Mouse (Mus musculus): ENCODE data around the gene Zfyve19. TPM values are rescaled to one million over a fixed set of nuclear protein-coding genes. Genes with fewer than 3 reads are reported as not detected.

The Zfyve19 gene
- 59.3 and 64.9 TPM in 2 replicates for polyA plus RNA-seq (2015; fragmentation: Nextera tagmentation; extraction: Ambion mirVana)

GRCm38 (mm10) chr2:119208344-119209175 is at the start of gene Zfyve19, which contains the start of gene Dnajc17:
TSS of gene Zfyve19 (plus strand) at chr2:119208617.
TSS of gene Dnajc17 (minus strand) at chr2:119208795.
- peak within 1 kb of the TSS; percentile 83 for H3K9ac ChIP-seq
- peak within 1 kb of the TSS; percentile 92 for H3K27ac ChIP-seq
- peak within 1 kb of the TSS; percentile 77 for H3K4me3 ChIP-seq (replicated peaks)
- peak; percentile 98 for ATAC-seq
- H3K27me3 ChIP-seq (replicated peaks): no peaks in the 10 kb centered on the region
- peaks cover 12% of the 10 kb centered on the region; the same call in 1 of the 2 replicates for H3K4me1 ChIP-seq (replicated peaks)
- peak within 1 kb of the TSS; percentile 68 for H3K4me2 ChIP-seq (replicated peaks)
- under 1% methylated on average over 51 of the region's 51 CpGs for WGBS
- H3K36me3 ChIP-seq: peaks cover 15% of the 10 kb centered on the region
- no peaks in the 10 kb centered on the region for H3K9me3 ChIP-seq

GRCm38 (mm10) chr2:119161247-119161646 is 47.2 kb upstream of the Zfyve19 start:
- WGBS: 43% methylated on average over 2 of the region's 2 CpGs
- no peak overlapping the region for H3K4me2 ChIP-seq (replicated peaks)
- H3K36me3 ChIP-seq: no peaks in the 10 kb centered on the region
- H3K4me3 ChIP-seq (replicated peaks): no peak overlapping the region
- 0 out of 2 replicates have a peak, but pooled peaks cover 5% of the 10 kb centered on the region for H3K27me3 ChIP-seq (replicated peaks)
- H3K27ac ChIP-seq: no peak overlapping the region
- no peaks in the 10 kb centered on the region for H3K9me3 ChIP-seq
- no peak overlapping the region for H3K9ac ChIP-seq
- no peaks in the 10 kb centered on the region for H3K4me1 ChIP-seq (replicated peaks)
- no peak for ATAC-seq

GRCm38 (mm10) chr2:119163135-119163534 is 45.3 kb upstream of the Zfyve19 start:
- 50% methylated on average over 3 of the region's 3 CpGs for WGBS
- H3K9me3 ChIP-seq: no peaks in the 10 kb centered on the region
- no peak overlapping the region for H3K9ac ChIP-seq

GRCm38 (mm10) chr2:119163999-119164398 is 44.4 kb upstream of the Zfyve19 start:
- 85% methylated on average over 4 of the region's 4 CpGs for WGBS
- Histone ChIP-seq H3K9me3 (no peaks in the 10 kb centered on the region), H3K4me1 (replicated peaks) (peaks cover 11% of the 10 kb centered on the region), H3K27ac (no peak overlapping the region), H3K36me3 (no peaks in the 10 kb centered on the region), H3K4me3 (replicated peaks) (no peak overlapping the region), H3K27me3 (replicated peaks) (peaks cover 9% of the 10 kb centered on the region; the same call in 1 of the 2 replicates), H3K4me2 (replicated peaks) (no peak overlapping the region), H3K9ac (no peak overlapping the region; the same call in 1 of the 2 replicates)
- ATAC-seq: no peak

More at GRCm38 (mm10) chr2:119163135-119163534, 45.3 kb upstream of the Zfyve19 start:
- no peak for ATAC-seq
- Histone ChIP-seq H3K27ac (no peak overlapping the region), H3K36me3 (no peaks in the 10 kb centered on the region), H3K4me1 (replicated peaks) (peaks cover 10% of the 10 kb centered on the region), H3K4me2 (replicated peaks) (no peak overlapping the region), H3K4me3 (replicated peaks) (no peak overlapping the region), H3K27me3 (replicated peaks) (peaks cover 9% of the 10 kb centered on the region; the same call in 1 of the 2 replicates)

- no peak overlapping the region for H3K27ac ChIP-seq
- no peak overlapping the region for H3K4me2 ChIP-seq (replicated peaks)
- ATAC-seq: no peak
- no peak overlapping the region for H3K4me3 ChIP-seq (replicated peaks)
- no peak overlapping the region for H3K9ac ChIP-seq
- no peaks in the 10 kb centered on the region for H3K36me3 ChIP-seq
- H3K4me1 ChIP-seq (replicated peaks): peaks cover 11% of the 10 kb centered on the region
- H3K27me3 ChIP-seq (replicated peaks): peaks cover 9% of the 10 kb centered on the region; the same call in 1 of the 2 replicates
- H3K9me3 ChIP-seq: no peaks in the 10 kb centered on the region
These were observed 43.0 kb upstream of the Zfyve19 start for GRCm38 (mm10) chr2:119165401-119165800.

- Histone ChIP-seq H3K9ac (peak within 1 kb of the TSS; percentile 48), H3K4me3 (replicated peaks) (peak within 1 kb of the TSS; percentile 50), H3K9me3 (no peaks in the 10 kb centered on the region), H3K4me1 (replicated peaks) (peaks cover 11% of the 10 kb centered on the region), H3K27ac (peak within 1 kb of the TSS; percentile 82), H3K27me3 (replicated peaks) (peaks cover 9% of the 10 kb centered on the region; the same call in 1 of the 2 replicates), H3K4me2 (replicated peaks) (peak within 1 kb of the TSS; percentile 99), H3K36me3 (no peaks in the 10 kb centered on the region)
- peak; percentile 91 for ATAC-seq
- WGBS: under 1% methylated on average over 60 of the region's 60 CpGs
These were observed 41.2 kb upstream of the Zfyve19 start, which contains the start of gene Gchfr for GRCm38 (mm10) chr2:119166901-119167865. TSS of gene Gchfr (plus strand) at chr2:119167773.

GRCm38 (mm10) chr2:119167866-119168256 is 40.6 kb upstream of the Zfyve19 start:
- Histone ChIP-seq H3K27me3 (replicated peaks) (peaks cover 9% of the 10 kb centered on the region; the same call in 1 of the 2 replicates), H3K4me1 (replicated peaks) (peaks cover 17% of the 10 kb centered on the region), H3K4me2 (replicated peaks) (peak overlapping the region; percentile 99), H3K9ac (peak overlapping the region; percentile 48), H3K4me3 (replicated peaks) (peak overlapping the region; percentile 50), H3K9me3 (no peaks in the 10 kb centered on the region), H3K27ac (peak overlapping the region; percentile 82), H3K36me3 (no peaks in the 10 kb centered on the region)
- ATAC-seq: peak; percentile 19
- WGBS: 3% methylated on average over 26 of the region's 26 CpGs

- H3K9me3 ChIP-seq: no peaks in the 10 kb centered on the region
- no peak overlapping the region for H3K9ac ChIP-seq
- no peak overlapping the region for H3K4me2 ChIP-seq (replicated peaks)
- 88% methylated on average over 2 of the region's 2 CpGs for WGBS
- H3K4me3 ChIP-seq (replicated peaks): no peak overlapping the region
- no peaks in the 10 kb centered on the region for H3K36me3 ChIP-seq
- H3K4me1 ChIP-seq (replicated peaks): peaks cover 32% of the 10 kb centered on the region
- no peak overlapping the region for H3K27ac ChIP-seq
- H3K27me3 ChIP-seq (replicated peaks): peaks cover 9% of the 10 kb centered on the region; the same call in 1 of the 2 replicates
- ATAC-seq: no peak
These were observed 38.1 kb upstream of the Zfyve19 start for GRCm38 (mm10) chr2:119170282-119170681.

GRCm38 (mm10) chr2:119171574-119171973 is 36.8 kb upstream of the Zfyve19 start:
- Histone ChIP-seq H3K9me3 (no peaks in the 10 kb centered on the region), H3K9ac (no peak overlapping the region), H3K4me2 (replicated peaks) (no peak overlapping the region), H3K4me1 (replicated peaks) (peaks cover 32% of the 10 kb centered on the region), H3K27ac (no peak overlapping the region), H3K4me3 (replicated peaks) (no peak overlapping the region), H3K27me3 (replicated peaks) (peaks cover 4% of the 10 kb centered on the region; the same call in 1 of the 2 replicates), H3K36me3 (no peaks in the 10 kb centered on the region)
- 61% methylated on average over 8 of the region's 8 CpGs for WGBS
- ATAC-seq: no peak

GRCm38 (mm10) chr2:119172446-119172845 is 36.0 kb upstream of the Zfyve19 start:
- ATAC-seq: no peak
- H3K4me3 ChIP-seq (replicated peaks): no peak overlapping the region
- no peaks in the 10 kb centered on the region for H3K36me3 ChIP-seq
- peak overlapping the region; percentile 42; the same call in 1 of the 2 replicates for H3K4me2 ChIP-seq (replicated peaks)
- WGBS: 80% methylated on average over 7 of the region's 7 CpGs
- H3K4me1 ChIP-seq (replicated peaks): peaks cover 27% of the 10 kb centered on the region
- no peaks in the 10 kb centered on the region for H3K9me3 ChIP-seq
- H3K27ac ChIP-seq: 0 out of 2 replicates have a peak overlapping the region, but pooled peaks have one; percentile 3
- H3K27me3 ChIP-seq (replicated peaks): peaks cover 4% of the 10 kb centered on the region; the same call in 1 of the 2 replicates
- no peak overlapping the region for H3K9ac ChIP-seq

- H3K9ac ChIP-seq: no peak overlapping the region
- no peaks in the 10 kb centered on the region for H3K36me3 ChIP-seq
- 11% methylated on average over 13 of the region's 13 CpGs for WGBS
- H3K4me2 ChIP-seq (replicated peaks): peak overlapping the region; percentile 42
- no peaks in the 10 kb centered on the region for H3K9me3 ChIP-seq
- no peaks in the 10 kb centered on the region; the same call in 1 of the 2 replicates for H3K27me3 ChIP-seq (replicated peaks)
- no peak overlapping the region for H3K4me3 ChIP-seq (replicated peaks)
- H3K27ac ChIP-seq: peak overlapping the region; percentile 5
- H3K4me1 ChIP-seq (replicated peaks): peaks cover 24% of the 10 kb centered on the region
- ATAC-seq: peak; percentile 81
These were observed 35.4 kb upstream of the Zfyve19 start for GRCm38 (mm10) chr2:119172862-119173576.
